7 mouse cellular contexts compared by ENCODE assay signal in the genomic region with DNA sequence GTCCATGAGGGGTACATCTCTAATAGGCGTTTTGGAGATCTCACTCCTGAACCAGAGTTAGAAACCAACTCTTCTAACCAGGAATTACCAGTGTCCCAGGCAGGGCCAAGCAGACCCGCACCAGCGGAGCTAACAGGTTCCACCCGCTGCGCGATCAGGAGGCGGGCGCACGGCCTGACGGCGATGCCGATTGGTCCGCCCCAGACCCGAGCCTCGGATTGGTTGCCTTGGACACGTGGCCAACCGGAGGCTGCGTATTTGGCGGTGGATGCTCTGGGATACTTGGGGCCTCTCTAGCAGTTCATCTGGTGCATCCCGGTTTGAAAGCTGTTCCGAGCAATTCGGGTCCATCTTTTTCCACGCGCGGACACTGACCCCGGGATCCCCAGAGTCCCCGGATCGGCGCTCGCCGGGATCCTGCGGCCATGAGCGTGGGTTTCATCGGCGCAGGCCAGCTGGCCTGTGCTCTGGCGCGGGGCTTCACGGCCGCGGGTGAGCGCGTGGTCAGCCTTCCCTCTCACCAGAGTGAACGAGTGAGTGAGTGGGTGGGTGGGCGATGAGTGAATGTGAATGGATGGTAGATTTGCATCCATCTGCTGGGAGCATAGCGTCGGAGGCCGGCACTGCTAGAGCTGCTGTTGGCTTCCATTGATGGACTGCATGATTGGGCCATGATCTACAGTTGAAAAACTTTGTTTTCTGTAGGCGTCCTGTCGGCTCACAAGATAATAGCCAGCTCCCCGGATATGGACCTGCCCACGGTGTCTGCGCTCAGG. TPM values are rescaled to one million over a fixed set of nuclear protein-coding genes. Genes with fewer than 3 reads are reported as not detected.
DNase-seq lines count a peak whose midpoint lies in the region; ATAC-seq and TF ChIP-seq lines count a peak whose summit lies in the region.

TSS of gene Pycr2 (plus strand) at position 255 of the 776 bp plus-strand sequence.

- no peak for TF ChIP-seq CTCF in intestine, postnatal 0 days (IDR thresholded peaks at IDR 0.05; ENCODE audit: low read depth)
- TF ChIP-seq CTCF in small intestine, adult 2 months (IDR thresholded peaks at IDR 0.05; ENCODE audit: extremely low read depth, insufficient read length, insufficient replicate concordance, low read depth, low read length): no peak

- peak within 1 kb of the TSS; percentile 66; the same call in 1 of the 2 replicates for H3K27ac ChIP-seq in intestine, postnatal 0 days (ENCODE audit: low read depth, low read length)
- H3K27ac ChIP-seq in midbrain, embryonic 12.5 days (replicated peaks): peak within 1 kb of the TSS; percentile 86
- peak within 1 kb of the TSS; percentile 70 for H3K27ac ChIP-seq in small intestine, adult 2 months (ENCODE audit: insufficient read depth, low read depth, low read length)

- WGBS in intestine, postnatal 0 days: under 1% methylated on average over 52 of the region's 52 CpGs
- WGBS in midbrain, embryonic 12.5 days: under 1% methylated on average over 52 of the region's 52 CpGs
- under 1% methylated on average over 52 of the region's 52 CpGs for whole genome bisulfite sequencing in small intestine, adult 2 months

- intact Hi-C loops in left cerebral cortex, postnatal 4 days (cut with DNase I): loop anchor here (5.0 to 10.0 kb wide), 3 partner anchors 68 to 191 kb away; no protein-coding TSS in a partner anchor

- ATAC-seq in intestine, postnatal 0 days: peak; percentile 97
- peak; percentile 99 for ATAC-seq in midbrain, embryonic 12.5 days (ENCODE audit: low FRiP score, low read depth)

- H3K4me3 ChIP-seq in intestine, postnatal 0 days (ENCODE audit: low read depth, low read length): peak within 1 kb of the TSS; percentile 64
- peak within 1 kb of the TSS; percentile 93 for H3K4me3 ChIP-seq in midbrain, embryonic 12.5 days
- H3K4me3 ChIP-seq in small intestine, adult 2 months (ENCODE audit: low read depth, low read length): peak within 1 kb of the TSS; percentile 70

- H3K4me2 ChIP-seq in intestine, postnatal 0 days (replicated peaks; ENCODE audit: low read depth): peak within 1 kb of the TSS; percentile 97
- peak within 1 kb of the TSS; percentile 89 for H3K4me2 ChIP-seq in midbrain, embryonic 12.5 days (replicated peaks)

- peaks cover 13% of the 10 kb centered on the region for H3K36me3 ChIP-seq in intestine, postnatal 0 days (ENCODE audit: control insufficient read depth, insufficient read depth)
- peaks cover 25% of the 10 kb centered on the region for H3K36me3 ChIP-seq in midbrain, embryonic 12.5 days
- H3K36me3 ChIP-seq in small intestine, adult 2 months (ENCODE audit: control insufficient read depth, insufficient read depth, low read length): peaks cover 9% of the 10 kb centered on the region

- no peaks in the 10 kb centered on the region for H3K9me3 ChIP-seq in intestine, postnatal 0 days (ENCODE audit: control insufficient read depth)
- no peaks in the 10 kb centered on the region for H3K9me3 ChIP-seq in midbrain, embryonic 12.5 days

- H3K4me1 ChIP-seq in intestine, postnatal 0 days (replicated peaks; ENCODE audit: control insufficient read depth, insufficient read depth, low read length): no peaks in the 10 kb centered on the region; the same call in 1 of the 2 replicates
- H3K4me1 ChIP-seq in midbrain, embryonic 12.5 days: peaks cover 26% of the 10 kb centered on the region
- H3K4me1 ChIP-seq in small intestine, adult 2 months (ENCODE audit: control insufficient read depth, insufficient read depth, insufficient read length, low read length): no peaks in the 10 kb centered on the region; the same call in 1 of the 2 replicates

- DNase-seq in adrenal gland, adult 8-10 months: peak; percentile 91
- DNase-seq in embryo, embryonic 9.5 days (ENCODE audit: extremely low spot score): peak; percentile 94
- DNase-seq in gastrocnemius, postnatal 4 days (ENCODE audit: low spot score in 2 of 2): peak; percentile 88 to 94
- DNase-seq in left cerebral cortex, postnatal 4 days: peak; percentile 96

- peak; percentile 58; the same call in 1 of the 2 replicates for TF ChIP-seq POLR2A in small intestine, adult 2 months (IDR thresholded peaks at IDR 0.05; ENCODE audit: low read depth, low read length)

- H3K9ac ChIP-seq in intestine, postnatal 0 days (ENCODE audit: low read depth, low read length): peak within 1 kb of the TSS; percentile 64
- H3K9ac ChIP-seq in midbrain, embryonic 12.5 days (replicated peaks): peak within 1 kb of the TSS; percentile 94

- H3K27me3 ChIP-seq in intestine, postnatal 0 days (replicated peaks; ENCODE audit: control insufficient read depth, insufficient read depth, low read length): no peaks in the 10 kb centered on the region
- 0 out of 2 replicates have a peak, but pooled peaks cover 3% of the 10 kb centered on the region for H3K27me3 ChIP-seq in midbrain, embryonic 12.5 days
- no peaks in the 10 kb centered on the region for H3K27me3 ChIP-seq in small intestine, adult 2 months (ENCODE audit: control insufficient read depth, insufficient read depth, low read length)

RNA-seq across cellular contexts. Expression of gene Pycr2, which starts in this region (rescaled TPM):
- total RNA-seq in adrenal gland, adult 8-10 months (2022): 10 to 100 TPM; 46.5 to 54.7 (median 50.7) TPM
- total RNA-seq in gastrocnemius, postnatal 4 days (2021): 10 to 100 TPM; 24.1 to 27.0 TPM
- 24.5 and 26.3 TPM in 2 replicates for polyA plus RNA-seq in intestine, postnatal 0 days (2015; fragmentation: Nextera tagmentation; extraction: Ambion mirVana)
- total RNA-seq in left cerebral cortex, postnatal 4 days (2021): 10 to 100 TPM; 28.6 to 31.6 TPM
- polyA plus RNA-seq in midbrain, embryonic 12.5 days (2016; fragmentation: Nextera tagmentation; extraction: Ambion mirVana): 94.0 and 98.4 TPM in 2 replicates
- polyA plus RNA-seq in small intestine, adult 2 months (2012; rRNA removed): 21.8 and 23.2 TPM in 2 replicates

Comparison
In these comparisons a context has a peak if more than half of its experiments do, and no peak if none do; other contexts are left out.
1. Peak in every context shown above with its lines: DNase-seq, ATAC-seq, H3K4me3 ChIP-seq and H3K27ac ChIP-seq.